Mouse (Mus musculus): ENCODE measurements around the gene Cntn5. TPM values are rescaled to one million over a fixed set of nuclear protein-coding genes. Genes with fewer than 3 reads are reported as not detected.

The Cntn5 gene
- total RNA-seq, 1 experiment from 2014 or later: not detected

DNA sequence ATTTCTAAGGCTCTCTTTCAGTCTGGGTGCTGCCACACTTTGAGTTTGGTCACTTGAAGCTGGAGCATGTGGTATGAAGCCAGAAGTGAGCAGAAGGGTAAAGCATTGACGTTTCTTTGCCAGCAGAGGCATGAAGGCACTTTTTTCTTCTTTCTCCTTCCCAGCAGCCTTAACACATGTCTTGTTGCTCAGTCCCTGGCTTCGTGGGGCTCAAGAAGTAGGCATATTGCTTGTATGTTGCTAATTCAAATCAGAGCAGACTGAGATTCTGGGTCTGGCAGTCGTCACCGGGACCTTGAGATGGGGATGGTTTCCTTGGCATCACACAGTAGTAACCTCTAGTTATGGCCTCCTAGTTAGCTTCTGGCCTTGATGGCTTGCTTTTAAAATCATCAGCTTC is 1228.5 kb downstream of the Cntn5 start:
- DNase-seq: no peak

DNA sequence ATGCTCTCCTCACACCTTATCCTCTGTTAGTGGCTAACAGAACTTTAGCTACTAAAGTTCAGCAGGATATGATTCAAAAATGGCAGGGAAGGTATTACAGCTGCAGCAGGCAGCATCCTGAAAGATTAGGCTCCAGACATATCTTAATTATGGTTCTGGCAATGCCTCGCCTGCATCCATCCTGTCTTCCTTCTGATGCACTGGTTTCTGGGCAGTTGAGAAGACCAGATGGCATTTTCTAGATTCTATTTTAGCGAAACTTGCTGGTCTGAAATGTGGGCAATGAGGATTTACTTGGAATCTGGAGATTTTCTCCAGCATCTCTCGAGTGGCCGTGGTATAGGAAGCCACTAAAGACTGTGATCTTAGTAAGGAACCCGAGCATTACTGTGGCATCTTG is 1230.0 kb downstream of the Cntn5 start:
- DNase-seq: no peak

DNA sequence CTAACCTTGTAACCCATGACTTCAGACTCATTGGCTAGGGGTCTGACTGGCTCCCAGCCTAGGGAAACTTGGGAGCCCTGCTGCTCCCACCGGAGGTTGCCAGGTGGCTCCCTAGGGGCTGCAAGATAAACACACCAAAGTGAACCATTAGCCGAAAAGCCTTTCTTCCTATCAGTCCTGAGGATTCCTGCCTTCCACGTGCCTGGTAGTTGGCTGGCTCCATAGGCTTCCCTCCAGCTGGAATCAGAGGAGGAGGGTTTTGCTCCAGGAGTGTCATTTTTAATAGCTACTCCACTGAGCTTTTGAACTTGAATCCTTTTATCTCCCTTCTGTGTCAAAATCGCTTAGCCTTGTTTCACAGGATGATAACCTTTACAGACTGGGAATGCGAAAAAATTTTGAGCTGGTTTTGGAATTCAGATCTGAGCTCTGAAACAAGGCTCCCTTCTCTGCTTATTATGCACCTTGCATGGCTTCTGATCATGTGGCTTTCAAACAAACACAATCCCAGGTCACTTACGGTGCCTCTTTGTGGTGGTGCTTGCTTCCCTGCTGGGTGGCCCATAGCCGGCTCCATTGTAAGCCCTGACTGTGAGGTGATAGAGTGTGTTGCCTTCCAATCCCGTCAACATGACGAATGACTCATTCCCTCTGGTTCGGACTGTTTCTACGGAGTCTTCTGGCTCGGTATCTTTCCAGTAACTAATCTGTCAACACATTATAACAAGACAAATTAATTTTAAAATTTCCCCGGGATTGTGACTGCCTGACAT is 1231.1 kb downstream of the Cntn5 start:
- DNase-seq: no peak

DNA sequence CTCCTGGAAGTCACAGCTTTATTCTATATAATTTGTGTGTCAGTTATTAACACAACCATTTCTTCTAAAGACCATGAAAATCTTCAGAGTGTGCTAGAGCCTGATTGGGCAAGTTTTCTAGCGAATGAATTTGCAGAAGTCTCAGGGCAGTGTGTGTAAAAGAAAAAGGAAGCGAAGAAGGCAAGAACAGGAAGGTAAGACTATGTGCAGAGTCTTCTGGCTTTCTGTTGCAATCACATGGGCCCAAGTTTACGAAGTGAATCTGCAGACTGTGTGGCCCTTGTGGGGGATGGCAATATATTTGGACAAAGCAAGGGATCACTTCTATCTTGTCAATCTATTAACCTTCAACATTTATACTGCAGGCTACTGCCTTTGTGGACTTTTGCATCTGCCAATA is 1251.1 kb downstream of the Cntn5 start:
- no peak for DNase-seq

DNA sequence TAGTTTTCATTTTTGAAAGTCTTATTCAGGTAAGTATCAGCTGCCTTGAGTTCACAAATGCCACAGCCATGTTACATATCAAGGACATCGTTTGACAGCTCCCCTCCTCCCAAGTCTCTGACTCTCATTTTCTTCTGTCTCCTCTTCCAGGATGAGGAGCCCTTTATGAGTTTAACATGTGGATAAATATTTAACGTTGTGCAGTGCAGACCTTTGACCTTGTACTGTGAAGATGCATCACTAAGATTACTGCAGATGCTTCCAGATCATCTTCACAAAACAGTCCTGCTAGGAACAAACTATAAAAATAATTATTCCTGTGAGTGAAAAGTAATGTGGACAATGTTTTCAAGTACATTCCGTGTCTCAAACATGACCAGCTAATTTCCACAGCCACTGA is 1257.2 kb downstream of the Cntn5 start:
- no peak for DNase-seq

DNA sequence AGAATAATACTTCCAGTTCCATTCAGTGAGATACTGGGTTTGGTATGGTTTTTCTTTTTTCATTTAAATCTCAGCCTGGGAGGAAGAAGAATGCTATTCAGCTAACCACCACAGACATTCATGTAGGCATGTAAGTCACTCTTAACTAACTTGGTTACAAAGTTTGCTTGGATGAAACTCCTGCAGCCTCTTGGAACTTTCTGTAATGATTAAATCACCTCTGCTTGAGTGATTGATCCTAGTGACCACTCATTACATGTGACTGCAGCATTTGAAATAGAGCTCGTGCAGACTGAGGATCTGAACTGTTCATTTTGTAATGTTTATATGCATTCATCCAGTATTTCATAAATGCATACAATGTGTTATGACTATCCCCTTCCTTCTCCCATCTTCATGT is 1258.3 kb downstream of the Cntn5 start:
- DNase-seq: no peak

Small RNAs within 50 kb of the gene (microRNA-seq; reads per million reads assigned to microRNA genes)
- 0 reads per million in 2 experiments for gene Gm24496
- gene Gm25086: 0 reads per million in 2 experiments
- 0 reads per million in 2 experiments for gene Gm26195
- gene Mir6237: 0 reads per million in 2 experiments
